Mouse (Mus musculus) testis, adult 2 months (tissue): ENCODE measurements around the gene Olfr1297. TPM values are rescaled to one million over a fixed set of nuclear protein-coding genes. Genes with fewer than 3 reads are reported as not detected.

Source experiments
- H3K27ac ChIP-seq: fragments of 200-500 bp; 2 replicates; pipeline ENCODE4 v1.5.1; 2012; ENCODE audit warnings: low read depth, low read length; ENCODE audit not compliant: control insufficient read depth, insufficient read depth
- H3K27me3 ChIP-seq: fragments of 200-500 bp; 2 replicates; pipeline ENCODE4 v1.6.1; 2012; ENCODE audit warnings: mild to moderate bottlenecking, low read length, moderate library complexity; ENCODE audit not compliant: control insufficient read depth, insufficient read depth
- H3K36me3 ChIP-seq: fragments of 200-500 bp; 2 replicates; pipeline ENCODE4 v1.6.1; 2012; ENCODE audit warnings: mild to moderate bottlenecking, low read length; ENCODE audit not compliant: control insufficient read depth, insufficient read depth
- H3K4me1 ChIP-seq: fragments of 200-500 bp; 2 replicates; pipeline ENCODE4 v1.6.1; 2012; ENCODE audit warnings: low read length; ENCODE audit not compliant: control insufficient read depth, insufficient read depth
- H3K4me3 ChIP-seq: fragments of 200-500 bp; 2 replicates; pipeline ENCODE4 v1.5.1; 2012; ENCODE audit warnings: low read depth, mild to moderate bottlenecking, low read length, moderate library complexity, mixed read lengths; ENCODE audit not compliant: control insufficient read depth
- CTCF ChIP-seq: fragments of 200-500 bp; IDR thresholded peaks from 2 replicates; pipeline ENCODE4 v1.5.1; 2012; ENCODE audit warnings: low read depth, mild to moderate bottlenecking, inconsistent platforms, low read length, moderate library complexity; ENCODE audit not compliant: control insufficient read depth, insufficient read depth, insufficient replicate concordance
- POLR2A ChIP-seq: fragments of 200-500 bp; IDR thresholded peaks from 2 replicates; pipeline ENCODE4 v1.6.1; 2012; ENCODE audit warnings: low read depth, mild to moderate bottlenecking, inconsistent platforms, low read length, moderate library complexity; ENCODE audit not compliant: control insufficient read depth
- polyA plus RNA-seq: library from polyadenylated mRNA; depleted of rRNA; stranded (reverse); fragments of >200 nt; gene quantifications from 2 replicates; pipeline ENCODE4 v1.2.3, GENCODE M21; 2012; rRNA removed

Olfr1297 gene
- polyA plus RNA-seq, result not detected in 2 replicates

DNA sequence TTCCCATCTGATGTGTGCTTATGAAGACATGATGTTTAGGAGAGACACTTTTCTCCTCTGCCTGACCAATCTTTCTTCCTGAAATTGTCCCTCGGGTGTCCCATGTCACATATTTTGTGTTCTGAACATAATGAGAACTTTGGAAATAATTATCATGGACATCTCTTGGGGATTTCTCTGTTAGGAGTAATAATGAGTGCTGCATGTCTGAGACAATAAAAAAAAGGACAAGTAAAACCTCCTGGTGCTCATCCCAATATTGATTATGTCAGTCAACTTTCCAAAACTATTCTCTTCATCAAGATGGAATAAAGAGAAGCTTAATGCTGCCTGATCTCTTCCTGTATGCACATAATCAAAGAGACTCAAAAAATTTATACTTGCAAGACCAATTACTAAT is at the start of gene Olfr1297:
TSS of gene Olfr1297 (minus strand) at position 101 of the 400 bp plus-strand sequence.
- no peaks in the 10 kb centered on the region for H3K4me1 ChIP-seq
- TF ChIP-seq CTCF, result no peak
- TF ChIP-seq POLR2A, result no peak
- no peaks in the 10 kb centered on the region for H3K27me3 ChIP-seq
- no peak within 1 kb of the TSS for H3K4me3 ChIP-seq
- H3K36me3 ChIP-seq, result no peaks in the 10 kb centered on the region
- H3K27ac ChIP-seq, result no peak within 1 kb of the TSS

DNA sequence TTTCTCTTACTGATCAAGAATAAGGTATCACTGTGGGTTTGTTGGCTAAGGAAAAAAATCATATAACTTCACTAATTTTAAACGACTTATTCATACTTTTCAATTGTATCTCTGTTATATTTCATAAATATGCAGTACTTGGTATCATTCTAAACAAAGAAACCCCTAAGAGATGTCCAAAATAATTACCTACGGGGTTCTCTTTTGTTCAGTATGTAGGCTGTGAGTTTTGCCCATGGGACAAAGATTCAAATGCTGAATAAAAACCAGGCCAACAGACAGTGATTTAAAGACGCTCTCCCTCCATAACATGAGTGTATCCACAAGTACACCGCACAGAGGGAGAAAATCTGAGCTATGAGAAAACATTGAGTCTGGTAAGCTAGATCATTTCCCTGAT is 34.8 kb upstream of the Olfr1297 start, which contains the start of gene Olfr1299:
TSS of gene Olfr1299 (plus strand) at position 301 of the 400 bp plus-strand sequence.
- no peak within 1 kb of the TSS for H3K27ac ChIP-seq
- H3K4me3 ChIP-seq, result no peak within 1 kb of the TSS
- no peaks in the 10 kb centered on the region for H3K36me3 ChIP-seq
- H3K4me1 ChIP-seq, result no peaks in the 10 kb centered on the region
- TF ChIP-seq POLR2A (no peak), CTCF (no peak)
- H3K27me3 ChIP-seq, result no peaks in the 10 kb centered on the region

DNA sequence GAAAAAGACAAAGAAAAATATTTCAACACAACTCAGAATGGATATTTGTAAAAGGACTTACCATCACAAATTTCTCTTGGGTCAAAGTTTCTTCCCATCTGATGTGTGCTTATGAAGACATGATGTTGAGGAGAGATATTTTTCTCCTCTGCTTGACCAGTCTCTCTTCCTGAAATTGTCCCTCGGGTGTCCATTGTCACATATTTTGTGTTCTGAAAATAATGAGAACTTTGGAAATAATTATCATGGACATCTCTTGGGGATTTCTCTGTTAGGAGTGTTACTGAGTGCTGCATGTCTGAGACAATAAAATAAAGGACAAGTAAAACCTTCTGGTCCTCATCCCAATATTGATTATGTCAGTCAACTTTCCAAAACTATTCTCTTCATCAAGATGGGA is 22.8 kb upstream of the Olfr1297 start, which contains the start of gene Olfr1298:
TSS of gene Olfr1298 (minus strand) at position 101 of the 400 bp plus-strand sequence.
- TF ChIP-seq CTCF (no peak), POLR2A (no peak)
- Histone ChIP-seq H3K36me3 (no peaks in the 10 kb centered on the region), H3K27me3 (no peaks in the 10 kb centered on the region), H3K4me3 (no peak within 1 kb of the TSS), H3K4me1 (no peaks in the 10 kb centered on the region), H3K27ac (no peak within 1 kb of the TSS)

DNA sequence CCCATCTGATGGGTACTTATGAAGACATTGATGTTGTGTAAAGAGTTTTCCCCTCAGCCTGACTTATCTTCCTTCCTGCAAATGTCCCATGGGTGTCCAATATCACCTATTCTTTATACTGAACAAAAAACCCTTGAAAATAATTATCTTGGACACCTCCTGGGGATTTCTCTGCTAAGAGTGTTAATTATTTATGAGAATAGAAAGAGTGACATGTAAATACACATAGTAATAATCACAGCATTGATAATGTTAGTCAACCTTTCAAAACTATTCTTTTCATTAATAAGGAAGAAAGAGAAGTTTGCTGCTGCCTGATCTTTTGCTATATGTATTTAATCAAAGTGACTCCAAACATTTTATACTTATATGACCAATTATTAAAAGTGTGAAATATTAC is 56.7 kb downstream of the Olfr1297 start, which contains the start of gene Olfr1295:
TSS of gene Olfr1295 (minus strand) at position 101 of the 400 bp plus-strand sequence.
- no peaks in the 10 kb centered on the region for H3K36me3 ChIP-seq
- no peak within 1 kb of the TSS for H3K27ac ChIP-seq
- H3K4me3 ChIP-seq, result no peak within 1 kb of the TSS
- H3K27me3 ChIP-seq, result no peaks in the 10 kb centered on the region
- H3K4me1 ChIP-seq, result no peaks in the 10 kb centered on the region
- TF ChIP-seq POLR2A, result no peak
- no peak for TF ChIP-seq CTCF

Other genes starting within 250 kb of the Olfr1297 start
- not detected in 2 replicates for gene Olfr1286, start 203.4 kb downstream of the Olfr1297 start, polyA plus RNA-seq
- not detected in 2 replicates for gene Olfr1287, start 177.4 kb downstream of the Olfr1297 start, polyA plus RNA-seq
- not detected in 2 replicates for gene Olfr1288, start 152.4 kb downstream of the Olfr1297 start, polyA plus RNA-seq
- gene Olfr1289, start 145.7 kb downstream of the Olfr1297 start, polyA plus RNA-seq, result 0.07 TPM in 1 of 2 replicates, not detected in the other
- gene Olfr1290, start 132.7 kb downstream of the Olfr1297 start, polyA plus RNA-seq, result not detected in 2 replicates
- not detected in 2 replicates for gene Olfr1291-ps1, start 129.3 kb downstream of the Olfr1297 start, polyA plus RNA-seq
- not detected in 2 replicates for gene Olfr1293-ps, start 101.3 kb downstream of the Olfr1297 start, polyA plus RNA-seq
- not detected in 2 replicates for gene Olfr1294, start 86.2 kb downstream of the Olfr1297 start, polyA plus RNA-seq
- not detected in 2 replicates for gene Olfr1295, start 56.8 kb downstream of the Olfr1297 start, polyA plus RNA-seq
- not detected in 2 replicates for gene Olfr1298, start 22.7 kb upstream of the Olfr1297 start, polyA plus RNA-seq
- not detected in 2 replicates for gene Olfr1299, start 34.9 kb upstream of the Olfr1297 start, polyA plus RNA-seq
- gene Olfr1301, start 124.5 kb upstream of the Olfr1297 start, polyA plus RNA-seq, result not detected in 2 replicates
- not detected in 2 replicates for gene Olfr1302, start 150.9 kb upstream of the Olfr1297 start, polyA plus RNA-seq
- gene Olfr1303, start 193.8 kb upstream of the Olfr1297 start, polyA plus RNA-seq, result not detected in 2 replicates